Mouse (Mus musculus): Measurements from ENCODE around the gene Gm10053. TPM values are rescaled to one million over a fixed set of nuclear protein-coding genes. Genes with fewer than 3 reads are reported as not detected.

Gm10053 gene
- total and polyA plus RNA-seq, 3 experiments: 154 to 315 (median 230) TPM

DNA sequence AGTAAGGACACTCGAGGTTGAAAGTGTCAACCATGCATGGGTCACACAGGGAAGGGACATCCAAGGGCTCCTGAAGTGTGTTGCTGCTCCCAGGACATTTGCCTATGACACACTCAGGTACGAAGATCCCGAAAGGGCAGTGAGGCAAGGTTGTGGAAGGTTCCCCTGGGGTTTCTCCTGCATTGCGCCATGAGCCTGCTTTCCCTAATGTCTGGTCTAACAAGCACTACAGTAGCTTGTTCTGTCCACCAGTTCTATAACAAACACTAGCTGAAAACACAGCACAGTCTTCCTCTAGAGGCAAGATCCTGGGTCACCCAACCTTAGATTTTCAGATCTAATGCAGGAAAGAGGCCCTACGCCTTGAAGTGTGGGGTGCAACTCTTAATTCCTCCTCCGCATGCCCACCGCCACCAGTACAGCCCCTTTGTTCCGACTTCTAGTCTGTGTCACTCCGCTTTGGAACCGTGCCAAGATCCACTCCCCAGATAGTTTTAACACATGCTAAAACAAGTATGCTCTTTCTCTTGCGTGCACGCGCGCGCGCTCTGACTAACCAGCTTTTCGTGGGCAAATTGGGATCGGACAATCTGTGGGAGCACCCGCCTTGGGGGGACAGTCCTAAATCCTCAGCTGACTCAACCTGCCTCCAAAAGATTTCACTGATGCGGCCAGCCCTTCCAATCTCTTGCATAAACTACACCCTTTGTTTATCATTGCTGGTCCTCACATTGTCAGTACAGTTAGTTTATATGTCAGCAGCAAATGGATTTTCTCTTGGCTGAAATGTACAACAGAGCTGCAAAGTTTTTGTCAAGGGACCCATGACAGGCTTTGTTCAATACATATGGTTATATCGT, 23.8 kb upstream of the Gm10053 start:
- TF ChIP-seq KAT2A (IDR thresholded peaks at IDR 0.05; ENCODE audit: insufficient replicate concordance, low read length) (no peak), HCFC1 (IDR thresholded peaks at IDR 0.05; ENCODE audit: low read depth, low read length) (no peak), ELF1 (IDR thresholded peaks at IDR 0.05; ENCODE audit: low read depth, low read length) (no peak), EP300 (IDR thresholded peaks at IDR 0.05; ENCODE audit: low read length) (no peak), CHD2 (IDR thresholded peaks at IDR 0.05; ENCODE audit: low read length) (no peak), ZC3H11A (IDR thresholded peaks at IDR 0.05; ENCODE audit: low read depth, low read length) (no peak), CTCF (conservative IDR thresholded peaks at IDR 0.05 in 1 of 2, IDR thresholded peaks at IDR 0.05 in 1 of 2; ENCODE audit: low read depth in 2 of 2, low read length in 2 of 2) (no peak), ZNF384 (IDR thresholded peaks at IDR 0.05; ENCODE audit: low read depth, low read length) (no peak), E2F4 (IDR thresholded peaks at IDR 0.05; ENCODE audit: insufficient replicate concordance, low read depth, low read length) (no peak), USF2 (conservative IDR thresholded peaks at IDR 0.05; ENCODE audit: low read depth, low read length) (no peak), SMC3 (IDR thresholded peaks at IDR 0.05; ENCODE audit: low read depth, low read length) (no peak), BHLHE40 (IDR thresholded peaks at IDR 0.05; ENCODE audit: low read depth, low read length) (no peak), MYC (IDR thresholded peaks at IDR 0.05; ENCODE audit: low read depth, low read length) (no peak), SIN3A (IDR thresholded peaks at IDR 0.05; ENCODE audit: low read length) (no peak), MAX (IDR thresholded peaks at IDR 0.05; ENCODE audit: low read length) (no peak), NRF1 (IDR thresholded peaks at IDR 0.05; ENCODE audit: low read depth, low read length) (no peak), TCF12 (IDR thresholded peaks at IDR 0.05; ENCODE audit: low read depth, low read length) (no peak), NELFE (IDR thresholded peaks at IDR 0.05; ENCODE audit: low read depth, low read length) (no peak)
- in situ Hi-C loops (cut with MboI; ENCODE audit: low pct_ligation_motif_present, low pct_unique_long_range_greater_than_20kb, low sequenced_read_pairs) (loop anchor here (25.0 kb wide), 1 partner anchor 564 kb away; the partner anchor contains the start of gene Fxn), dilution Hi-C loops (cut with MboI; ENCODE audit: extremely low pct_ligation_motif_present, extremely low pct_unique_long_range_greater_than_20kb, low sequenced_read_pairs) (no loop called here)
- no peaks in the 10 kb centered on the region for H3K79me2 ChIP-seq (replicated peaks; ENCODE audit: control insufficient read depth, extremely low read depth, insufficient read depth, poor library complexity, severe bottlenecking)
- no peaks in the 10 kb centered on the region for H3K27me3 ChIP-seq (replicated peaks)
- no peaks in the 10 kb centered on the region for H3K36me3 ChIP-seq (replicated peaks in 1 of 2; ENCODE audit: control insufficient read depth in 1 of 2, insufficient read depth in 1 of 2, low read length in 1 of 2)
- H3K9me3 ChIP-seq (replicated peaks; ENCODE audit: low read length): no peaks in the 10 kb centered on the region
- DNase-seq (ENCODE audit: extremely low read depth): no peak
- no peaks in the 10 kb centered on the region for H3K4me1 ChIP-seq (ENCODE audit: control insufficient read depth in 1 of 2, insufficient read depth in 2 of 2)
- H3K4me3 ChIP-seq (replicated peaks in 1 of 3; ENCODE audit: low read depth in 2 of 3, low read length in 2 of 3, poor library complexity in 1 of 3): no peak overlapping the region
- H3K9ac ChIP-seq (ENCODE audit: insufficient read depth, low read depth): no peak overlapping the region
- H3K27ac ChIP-seq (ENCODE audit: insufficient read depth, low read depth): no peak overlapping the region
- H3K4me2 ChIP-seq (ENCODE audit: insufficient read depth, low read depth, poor library complexity, severe bottlenecking): no peak overlapping the region

DNA sequence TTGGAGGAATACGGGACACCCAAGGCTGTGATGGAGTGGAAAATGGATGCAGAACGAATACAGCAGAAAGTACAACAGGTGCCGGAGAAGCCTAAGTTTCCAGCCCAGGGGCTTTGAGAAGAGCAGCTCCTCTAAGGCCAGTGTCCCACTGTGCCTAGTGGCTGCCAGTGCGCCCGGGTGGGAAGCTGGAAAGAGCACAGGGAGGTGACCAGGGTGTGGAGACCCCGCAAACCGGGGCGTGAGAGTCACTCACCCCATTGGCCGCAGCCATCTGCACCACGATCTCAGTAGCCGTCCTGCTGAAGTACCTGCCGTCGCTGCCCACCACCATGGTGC, 14.2 kb upstream of the Gm10053 start:
- Histone ChIP-seq H3K27ac (ENCODE audit: insufficient read depth, low read depth) (no peak overlapping the region), H3K36me3 (replicated peaks in 1 of 2; ENCODE audit: control insufficient read depth in 1 of 2, insufficient read depth in 1 of 2, low read length in 1 of 2) (no peaks in the 10 kb centered on the region), H3K4me2 (ENCODE audit: insufficient read depth, low read depth, poor library complexity, severe bottlenecking) (no peak overlapping the region), H3K27me3 (replicated peaks) (no peaks in the 10 kb centered on the region), H3K9me3 (replicated peaks; ENCODE audit: low read length) (no peaks in the 10 kb centered on the region), H3K9ac (ENCODE audit: insufficient read depth, low read depth) (no peak overlapping the region), H3K4me3 (replicated peaks in 1 of 3; ENCODE audit: low read depth in 2 of 3, low read length in 2 of 3, poor library complexity in 1 of 3) (no peak overlapping the region), H3K4me1 (ENCODE audit: control insufficient read depth in 1 of 2, insufficient read depth in 2 of 2) (no peaks in the 10 kb centered on the region), H3K79me2 (replicated peaks; ENCODE audit: control insufficient read depth, extremely low read depth, insufficient read depth, poor library complexity, severe bottlenecking) (no peaks in the 10 kb centered on the region)
- DNase-seq (ENCODE audit: extremely low read depth): no peak
- no peak for TF ChIP-seq MAFK (IDR thresholded peaks at IDR 0.05; ENCODE audit: insufficient replicate concordance, low read length)
- no peak for TF ChIP-seq JUND (conservative IDR thresholded peaks at IDR 0.05; ENCODE audit: low read depth, low read length)
- no peak for TF ChIP-seq TCF12 (IDR thresholded peaks at IDR 0.05; ENCODE audit: low read depth, low read length)
- no peak for TF ChIP-seq ZKSCAN1 (IDR thresholded peaks at IDR 0.05; ENCODE audit: borderline replicate concordance, low read depth, low read length)
- TF ChIP-seq IRF4 (IDR thresholded peaks at IDR 0.05; ENCODE audit: low read depth, low read length): no peak
- TF ChIP-seq UBTF (IDR thresholded peaks at IDR 0.05; ENCODE audit: low read depth, low read length): no peak
- TF ChIP-seq MAZ (IDR thresholded peaks at IDR 0.05; ENCODE audit: low read depth, low read length): no peak
- TF ChIP-seq CHD1 (IDR thresholded peaks at IDR 0.05; ENCODE audit: low read depth, low read length): no peak
- TF ChIP-seq KAT2A (IDR thresholded peaks at IDR 0.05; ENCODE audit: insufficient replicate concordance, low read length): no peak
- no peak for TF ChIP-seq POLR2A (IDR thresholded peaks at IDR 0.05; ENCODE audit: low read depth, low read length)
- TF ChIP-seq JUN (IDR thresholded peaks at IDR 0.05; ENCODE audit: insufficient read depth, low read depth, low read length): no peak
- no peak for TF ChIP-seq POLR2AphosphoS2 (IDR thresholded peaks at IDR 0.05; ENCODE audit: low read depth, low read length)
- TF ChIP-seq ELF1 (IDR thresholded peaks at IDR 0.05; ENCODE audit: low read depth, low read length): no peak
- TF ChIP-seq BHLHE40 (IDR thresholded peaks at IDR 0.05; ENCODE audit: low read depth, low read length): no peak
- in situ Hi-C loops (cut with MboI; ENCODE audit: low pct_ligation_motif_present, low pct_unique_long_range_greater_than_20kb, low sequenced_read_pairs): loop anchor here (25.0 kb wide), 1 partner anchor 574 kb away; the partner anchor contains the start of gene Fxn
- dilution Hi-C loops (cut with MboI; ENCODE audit: extremely low pct_ligation_motif_present, extremely low pct_unique_long_range_greater_than_20kb, low sequenced_read_pairs): no loop called here
